Mouse (Mus musculus): ENCODE data around the gene Tmprss4.

- TF ChIP-seq CTCF (IDR thresholded peaks at IDR 0.05), result no peak
- TF ChIP-seq EP300 (IDR thresholded peaks at IDR 0.05), result no peak
Observed at GRCm38 (mm10) chr9:45246060-45246459, 42.2 kb upstream of the Tmprss4 start.
